Mouse (Mus musculus) MEL (cell line): ENCODE data around the gene Pde1b. TPM values are rescaled to one million over a fixed set of nuclear protein-coding genes. Genes with fewer than 3 reads are reported as not detected.

Source experiments
- DNase-seq: peaks from one replicate; pipeline ENCODE4 v3.0.0; 2011; ENCODE audit warnings: low read depth, low spot score
- H3K27ac ChIP-seq: 2 replicates; pipeline ENCODE4 v1.5.1; 2012; ENCODE audit warnings: low read depth, mild to moderate bottlenecking, control low read depth, low read length, moderate library complexity; ENCODE audit not compliant: control insufficient read depth
- H3K27me3 ChIP-seq, 2 experiments: fragments of 150-350 bp in 1 of 2; sonication (generic) in 1 of 2; 2 replicates each; pipeline ENCODE4 v1.6.1; 2012; ENCODE audit warnings: low read length in 2 of 2, mild to moderate bottlenecking in 2 of 2, improper control_type of control experiment in 1 of 2, moderate library complexity in 1 of 2; ENCODE audit not compliant: insufficient read depth in 2 of 2, control insufficient read depth in 1 of 2
- H3K36me3 ChIP-seq, 2 experiments: 2 replicates each; pipeline ENCODE4 v1.6.1; 2012 to 2014; ENCODE audit warnings: low read length in 2 of 2, improper control_type of control experiment in 1 of 2, inconsistent platforms in 1 of 2, mild to moderate bottlenecking in 1 of 2; ENCODE audit not compliant: insufficient read depth in 2 of 2, control insufficient read depth in 1 of 2
- H3K4me1 ChIP-seq, 2 experiments: fragments of 150-350 bp in 1 of 2; sonication (generic) in 1 of 2; 2 replicates each; pipeline ENCODE4 v1.6.1; 2012; ENCODE audit warnings: low read length in 2 of 2, improper control_type of control experiment in 1 of 2, mild to moderate bottlenecking in 1 of 2; ENCODE audit not compliant: insufficient read depth in 2 of 2, control insufficient read depth in 1 of 2
- H3K4me3 ChIP-seq, 2 experiments: fragments of 150-350 bp in 1 of 2; sonication (generic) in 1 of 2; 2 replicates each; pipeline ENCODE4 v1.5.1; 2012; ENCODE audit warnings: low read depth in 2 of 2, low read length in 2 of 2, mild to moderate bottlenecking in 2 of 2, moderate library complexity in 2 of 2, control low read depth in 1 of 2, improper control_type of control experiment in 1 of 2; ENCODE audit not compliant: control insufficient read depth in 1 of 2, insufficient read depth in 1 of 2
- H3K79me2 ChIP-seq: 2 replicates; pipeline ENCODE4 v1.6.1; 2012; ENCODE audit warnings: mild to moderate bottlenecking, low read length, moderate library complexity; ENCODE audit not compliant: control insufficient read depth, poor library complexity, insufficient read depth
- H3K9ac ChIP-seq: 2 replicates; pipeline ENCODE4 v1.6.1; 2012; ENCODE audit warnings: low read depth, mild to moderate bottlenecking, control low read depth, low read length, moderate library complexity; ENCODE audit not compliant: control insufficient read depth, poor library complexity, severe bottlenecking
- H3K9me3 ChIP-seq: fragments of 150-350 bp; sonication (generic); replicated peaks from 2 replicates; pipeline ENCODE4 v1.6.1; 2012; ENCODE audit warnings: mild to moderate bottlenecking, low read length, improper control_type of control experiment, moderate library complexity; ENCODE audit not compliant: insufficient read depth
- BHLHE40 ChIP-seq: IDR thresholded peaks from 2 replicates; pipeline ENCODE4 v1.6.1; 2012; ENCODE audit warnings: low read depth, mild to moderate bottlenecking, inconsistent platforms, low read length, improper control_type of control experiment, borderline replicate concordance
- CTCF ChIP-seq, 3 experiments: IDR thresholded peaks in 2 of 3; conservative IDR thresholded peaks in 1 of 3; 2 replicates each; pipeline ENCODE4 v1.5.1; 2011 to 2012; ENCODE audit warnings: low read length in 3 of 3, low read depth in 2 of 3, mild to moderate bottlenecking in 2 of 3, improper control_type of control experiment in 1 of 3, inconsistent platforms in 1 of 3, mixed read lengths in 1 of 3, moderate library complexity in 1 of 3; ENCODE audit not compliant: control insufficient read depth in 1 of 3, insufficient read depth in 1 of 3, poor library complexity in 1 of 3, severe bottlenecking in 1 of 3
- HCFC1 ChIP-seq: IDR thresholded peaks from 2 replicates; pipeline ENCODE4 v1.6.1; 2012; ENCODE audit warnings: low read depth, mild to moderate bottlenecking, inconsistent platforms, low read length, improper control_type of control experiment, moderate library complexity
- MEF2A ChIP-seq: IDR thresholded peaks from 2 replicates; pipeline ENCODE4 v1.6.1; 2014; ENCODE audit warnings: low read depth, mild to moderate bottlenecking, inconsistent platforms, low read length, improper control_type of control experiment; ENCODE audit not compliant: poor library complexity, insufficient replicate concordance, severe bottlenecking; ENCODE audit errors: extremely low read depth
- MYC ChIP-seq: IDR thresholded peaks from 2 replicates; pipeline ENCODE4 v1.6.1; 2011; ENCODE audit warnings: low read depth, mild to moderate bottlenecking, low read length, improper control_type of control experiment, moderate library complexity
- POLR2A ChIP-seq, 2 experiments: IDR thresholded peaks; 2 replicates each; pipeline ENCODE4 v1.6.1; 2011 to 2012; ENCODE audit warnings: low read length in 2 of 2, mild to moderate bottlenecking in 2 of 2, control low read depth in 1 of 2, improper control_type of control experiment in 1 of 2, low read depth in 1 of 2, moderate library complexity in 1 of 2; ENCODE audit not compliant: control insufficient read depth in 1 of 2, insufficient read depth in 1 of 2, poor library complexity in 1 of 2
- SIN3A ChIP-seq: IDR thresholded peaks from 2 replicates; pipeline ENCODE4 v1.6.1; 2012; ENCODE audit warnings: low read length, improper control_type of control experiment, inconsistent platforms
- UBTF ChIP-seq: IDR thresholded peaks from 2 replicates; pipeline ENCODE4 v1.6.1; 2012; ENCODE audit warnings: low read depth, mild to moderate bottlenecking, inconsistent platforms, low read length, improper control_type of control experiment, moderate library complexity, borderline replicate concordance; ENCODE audit not compliant: insufficient read depth
- USF1 ChIP-seq: IDR thresholded peaks from 2 replicates; pipeline ENCODE4 v1.6.1; 2014; ENCODE audit warnings: low read depth, mild to moderate bottlenecking, inconsistent platforms, low read length, improper control_type of control experiment, moderate library complexity
- USF2 ChIP-seq, 2 experiments: IDR thresholded peaks; 2 replicates each; pipeline ENCODE4 v1.6.1; 2011 to 2012; ENCODE audit warnings: improper control_type of control experiment in 2 of 2, low read length in 2 of 2, borderline replicate concordance in 1 of 2, inconsistent platforms in 1 of 2, low read depth in 1 of 2, mild to moderate bottlenecking in 1 of 2; ENCODE audit not compliant: insufficient read depth in 1 of 2
- ZC3H11A ChIP-seq: IDR thresholded peaks from 2 replicates; pipeline ENCODE4 v1.6.1; 2012; ENCODE audit warnings: low read depth, mild to moderate bottlenecking, inconsistent platforms, low read length, improper control_type of control experiment
- polyA plus RNA-seq, 2 experiments: library from polyadenylated mRNA; stranded (reverse) in 1 of 2; unstranded in 1 of 2; fragments of >175 nt in 1 of 2; fragments of >200 nt in 1 of 2; gene quantifications; 2 replicates each; pipeline versions ENCODE4 v1.2.1 to v1.2.4; 2012; ENCODE audit warnings: low replicate concordance in 2 of 2, low read depth in 1 of 2; ENCODE audit not compliant: insufficient read length in 2 of 2, insufficient read depth in 1 of 2, missing spikeins in 1 of 2
- total RNA-seq: library from RNA; depleted of rRNA; stranded (reverse); fragments of 300-350 nt; gene quantifications from 2 replicates; pipeline ENCODE4 v1.2.3, GENCODE M21; 2012

Pde1b gene
- total and polyA plus RNA-seq, 3 experiments = 2.4 to 4.5 TPM; not detected in 1

DNA sequence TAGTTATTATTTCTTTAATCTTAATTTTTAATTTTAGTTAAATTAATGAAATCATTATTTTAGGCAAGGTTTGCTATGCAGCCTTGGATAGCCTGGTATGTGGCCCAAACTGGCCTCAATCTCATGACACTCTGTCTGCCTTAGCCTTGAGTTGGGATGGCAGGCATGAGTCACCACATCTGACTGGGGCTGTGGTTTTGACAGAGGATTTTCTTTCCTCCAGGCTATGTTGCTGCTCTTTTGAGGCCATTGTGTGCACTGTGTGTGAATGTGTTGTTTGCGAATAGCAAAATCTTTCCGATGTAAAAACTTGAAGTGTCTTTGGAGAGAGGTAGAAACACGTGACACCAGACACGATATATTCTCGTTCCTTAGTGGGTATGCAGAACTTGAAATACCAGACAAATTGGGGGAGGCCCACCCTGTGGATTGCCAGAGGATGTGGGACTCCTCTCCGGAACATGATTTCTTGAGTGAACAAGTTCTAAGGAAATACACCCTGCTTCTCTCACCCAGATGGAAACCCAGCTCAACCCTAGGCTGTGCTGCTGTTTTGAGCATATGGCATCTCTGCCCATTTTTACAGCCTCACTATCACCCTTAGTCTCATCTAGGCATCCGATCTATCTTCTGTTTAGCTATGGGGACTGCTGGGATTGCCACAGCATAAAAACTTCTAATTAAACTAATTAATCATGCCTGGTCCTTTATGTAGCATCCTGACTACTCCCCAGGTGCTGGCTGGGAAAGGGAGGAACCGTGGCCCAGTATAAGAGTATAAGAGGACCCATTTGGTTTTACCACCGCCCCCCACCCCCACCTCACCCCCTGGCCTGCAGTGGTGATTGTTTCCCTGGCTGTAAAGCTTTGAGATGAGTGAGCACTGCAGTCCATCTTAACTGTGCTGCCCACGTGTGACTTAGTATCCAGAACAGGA lies 6.4 kb upstream of the Pde1b start:
- Histone ChIP-seq H3K4me1 (no peaks in the 10 kb centered on the region), H3K27me3 (no peaks in the 10 kb centered on the region), H3K9me3 (no peaks in the 10 kb centered on the region), H3K79me2 (no peaks in the 10 kb centered on the region), H3K27ac (no peak overlapping the region), H3K9ac (no peak overlapping the region), H3K4me3 (no peak overlapping the region), H3K36me3 (no peaks in the 10 kb centered on the region; a peak in 1 of 4 replicates)
- TF ChIP-seq MEF2A = no peak
- DNase-seq = no peak

DNA sequence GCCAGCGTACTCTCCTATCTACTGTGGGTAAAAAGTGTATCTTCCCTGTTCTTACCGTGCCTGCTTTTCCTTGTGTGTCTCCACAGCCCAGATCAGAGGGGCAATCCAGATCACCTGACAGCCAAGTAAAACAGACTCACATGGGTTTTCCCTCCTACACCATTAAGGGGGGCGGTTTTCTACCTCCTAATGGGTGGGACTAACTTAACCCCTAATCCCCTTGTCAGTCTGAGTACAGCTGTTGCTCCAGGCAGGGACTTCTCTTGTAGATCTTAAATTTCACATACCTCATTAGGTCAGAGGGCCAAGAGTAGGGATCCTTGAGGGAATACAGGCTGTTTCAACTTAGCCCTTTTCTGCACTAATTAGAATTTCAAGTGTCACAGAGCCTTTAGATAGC lies 4.7 kb upstream of the Pde1b start:
- TF ChIP-seq HCFC1 = no peak
- TF ChIP-seq ZC3H11A = no peak
- no peak for TF ChIP-seq BHLHE40
- no peak for TF ChIP-seq SIN3A
- no peak for TF ChIP-seq MEF2A

DNA sequence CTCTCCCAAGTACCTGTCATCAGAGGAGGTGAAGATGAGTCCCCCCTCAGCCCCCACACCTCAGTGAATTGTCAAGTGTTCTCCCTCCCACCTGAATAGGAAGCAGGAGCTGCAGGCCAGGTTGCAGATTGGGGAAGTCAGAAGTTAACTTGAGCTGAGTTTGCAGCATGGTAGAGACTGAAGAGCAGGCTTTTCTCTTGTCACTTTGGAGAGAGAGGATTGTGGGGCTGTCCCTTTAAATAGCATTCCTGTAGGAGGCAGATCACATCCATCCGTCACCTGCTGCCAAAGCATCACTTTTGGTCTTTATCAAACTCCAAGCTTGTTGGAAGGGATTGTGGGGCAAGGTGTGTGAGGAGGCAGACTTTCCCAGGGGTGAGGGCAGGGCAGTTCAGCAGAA lies 2.1 kb upstream of the Pde1b start:
- no peaks in the 10 kb centered on the region for H3K4me1 ChIP-seq
- no peaks in the 10 kb centered on the region for H3K27me3 ChIP-seq
- H3K9me3 ChIP-seq = no peaks in the 10 kb centered on the region
- no peak overlapping the region for H3K9ac ChIP-seq
- H3K79me2 ChIP-seq = no peaks in the 10 kb centered on the region
- H3K27ac ChIP-seq = no peak overlapping the region
- H3K36me3 ChIP-seq = no peaks in the 10 kb centered on the region; a peak in 1 of 4 replicates
- no peak for TF ChIP-seq MYC
- TF ChIP-seq USF1 = no peak
- no peak for TF ChIP-seq UBTF
- TF ChIP-seq CTCF (IDR thresholded peaks at IDR 0.05 in 2 of 3, conservative IDR thresholded peaks at IDR 0.05 in 1 of 3; ENCODE audit: control insufficient read depth in 1 of 3, insufficient read depth in 1 of 3, low read depth in 2 of 3, low read length in 3 of 3, poor library complexity in 1 of 3, severe bottlenecking in 1 of 3) = no peak
- no peak for TF ChIP-seq USF2 (IDR thresholded peaks at IDR 0.05; ENCODE audit: borderline replicate concordance in 1 of 2, insufficient read depth in 1 of 2, low read depth in 1 of 2, low read length in 2 of 2)
- no peak for TF ChIP-seq POLR2A (IDR thresholded peaks at IDR 0.05; ENCODE audit: control insufficient read depth in 1 of 2, insufficient read depth in 1 of 2, low read depth in 1 of 2, low read length in 2 of 2, poor library complexity in 1 of 2)
- peak; percentile 3 for DNase-seq
- H3K4me3 ChIP-seq = no peak overlapping the region

More for the DNA sequence above, 4.7 kb upstream of the Pde1b start:
- no peak overlapping the region for H3K9ac ChIP-seq
- H3K27me3 ChIP-seq = no peaks in the 10 kb centered on the region
- no peak overlapping the region for H3K4me3 ChIP-seq
- no peak for DNase-seq
- H3K27ac ChIP-seq = no peak overlapping the region
- H3K79me2 ChIP-seq = no peaks in the 10 kb centered on the region
- H3K9me3 ChIP-seq = no peaks in the 10 kb centered on the region
- H3K36me3 ChIP-seq = no peaks in the 10 kb centered on the region; a peak in 1 of 4 replicates
- H3K4me1 ChIP-seq = no peaks in the 10 kb centered on the region
